Mouse (Mus musculus) adrenal gland (tissue): ENCODE measurements around the gene Ifnab.

Source experiments
- intact Hi-C: fragments of 180-260 bp; cut with DNase I; formaldehyde crosslinking; loops from one replicate; pipeline ENCODE4 v1.15.1; 2025

Ifnab gene

DNA sequence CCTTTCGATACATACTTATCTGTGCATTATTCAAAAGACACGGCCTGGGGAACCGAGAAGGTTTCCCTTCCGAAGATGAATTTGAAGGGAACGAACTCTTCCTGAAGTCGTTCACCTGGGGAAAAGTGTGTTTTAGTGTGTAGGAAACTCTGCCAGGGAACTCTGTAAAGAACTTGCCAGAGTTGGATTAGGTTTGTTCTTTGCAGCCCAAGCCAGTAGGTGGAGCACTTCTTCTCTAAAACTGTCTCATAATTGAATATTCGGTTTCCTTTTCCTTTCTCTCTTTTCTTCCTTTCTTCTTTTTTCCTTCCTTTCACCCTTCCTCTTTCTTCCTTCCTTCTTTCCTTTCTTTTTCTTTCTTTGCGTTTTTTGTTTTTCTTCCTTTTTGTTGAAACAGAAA is 10.8 kb downstream of the Ifnab start:
- intact Hi-C loops = loop anchor here (5.0 kb wide), 1 partner anchor 142 kb away; no protein-coding TSS in a partner anchor

DNA sequence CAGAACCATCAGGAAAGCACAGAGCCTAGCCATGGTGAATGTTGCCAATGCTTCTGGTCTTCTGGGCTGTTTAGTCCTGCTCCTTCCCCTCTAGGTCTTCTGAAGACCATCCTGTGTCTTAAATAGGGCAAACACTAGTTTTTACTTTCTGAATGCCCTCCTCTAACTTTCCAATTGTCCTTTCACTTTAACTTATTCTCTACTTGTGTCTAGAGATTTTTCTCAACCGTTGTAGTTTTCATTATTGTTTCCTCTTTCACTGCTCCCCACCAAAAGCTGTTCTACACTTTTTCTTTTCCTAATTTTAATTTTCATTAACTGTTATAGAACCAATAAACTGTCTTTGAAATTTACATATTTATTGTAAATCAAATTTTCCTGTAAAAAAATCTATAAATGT is 14.3 kb downstream of the Ifnab start, which contains the start of gene Ifna16:
Gene Ifna16, minus strand, starts transcription at position 101 of the 400 bp plus-strand sequence.
- intact Hi-C loops = no loop called here

DNA sequence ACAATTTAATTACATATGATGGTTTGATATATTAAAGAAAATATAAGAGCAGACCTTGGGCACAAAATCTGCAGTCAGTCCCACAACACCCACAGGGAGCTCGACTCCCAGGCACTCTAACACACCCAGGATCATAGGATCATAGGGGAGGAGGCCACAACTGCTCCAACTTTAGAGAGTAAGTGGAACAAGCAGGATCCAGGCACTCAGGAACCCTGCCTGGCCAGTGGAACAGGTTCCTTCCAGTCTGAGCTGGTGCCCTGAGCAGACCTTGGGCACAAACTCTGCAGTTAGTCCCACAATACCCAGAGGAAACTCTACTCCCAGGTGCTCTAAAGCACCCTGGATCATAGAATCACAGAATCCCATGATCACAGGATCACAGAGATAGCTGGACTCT is 35.7 kb downstream of the Ifnab start:
- intact Hi-C loops = no loop called here

DNA sequence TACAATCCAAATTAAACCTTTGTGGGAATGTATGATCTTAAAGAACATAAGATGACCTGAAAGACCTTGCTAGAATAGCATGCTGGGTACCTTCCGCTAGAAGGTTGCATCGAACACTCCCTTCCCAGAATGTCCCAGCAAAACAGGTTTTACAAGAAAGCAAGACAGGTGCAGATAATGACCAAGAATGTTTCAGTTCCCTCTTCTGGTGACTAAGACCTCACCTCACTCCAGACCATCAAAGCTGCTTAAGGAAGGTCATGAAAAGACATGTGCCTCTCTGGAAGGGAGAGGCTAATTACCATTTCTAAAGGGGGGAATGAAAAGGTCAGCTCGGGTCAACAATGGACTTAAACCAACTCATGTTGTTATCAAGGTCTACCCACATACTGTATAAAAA is 37.5 kb downstream of the Ifnab start:
- intact Hi-C loops = no loop called here

DNA sequence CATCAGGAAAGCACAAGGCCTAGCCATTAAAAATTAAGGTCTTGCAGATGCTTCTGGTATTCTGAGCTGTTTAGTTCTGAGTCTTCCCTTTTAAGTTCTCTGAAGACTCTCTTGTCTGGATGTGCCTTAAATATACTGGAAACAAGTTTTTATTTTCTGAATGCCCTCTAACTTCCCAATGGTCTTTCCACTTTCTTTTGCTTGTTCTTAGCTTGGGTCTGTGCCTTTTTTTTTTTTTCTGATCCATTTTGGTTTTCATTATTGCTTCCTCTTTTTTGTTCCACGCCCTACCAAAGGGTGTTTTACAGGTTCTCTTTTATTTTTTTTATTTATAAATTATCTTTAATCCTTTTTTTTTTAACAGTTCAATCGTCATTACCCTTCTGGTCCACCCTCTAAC is 46.8 kb downstream of the Ifnab start, which contains the start of gene Ifna13:
Gene Ifna13, minus strand, starts transcription at position 101 of the 400 bp plus-strand sequence.
- intact Hi-C loops = no loop called here

DNA sequence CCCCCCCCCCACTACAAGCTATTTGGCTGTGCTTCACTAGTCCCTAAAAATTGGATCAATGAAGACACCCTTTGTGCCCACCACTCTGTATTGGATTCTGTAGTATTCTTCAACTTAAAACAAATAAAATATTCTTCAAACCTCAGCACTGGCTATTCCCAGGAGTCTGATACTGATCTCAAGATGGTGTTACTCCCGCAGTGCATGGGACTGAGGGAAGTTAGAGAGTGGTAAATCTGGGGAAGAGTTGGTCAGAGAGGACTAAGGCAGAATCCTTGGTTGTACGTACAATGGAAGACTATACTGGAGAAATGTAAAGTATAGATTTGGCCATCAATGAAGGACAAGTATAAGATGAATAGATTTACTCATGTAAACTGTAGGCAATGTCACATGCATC is 48.6 kb downstream of the Ifnab start:
- intact Hi-C loops = no loop called here

DNA sequence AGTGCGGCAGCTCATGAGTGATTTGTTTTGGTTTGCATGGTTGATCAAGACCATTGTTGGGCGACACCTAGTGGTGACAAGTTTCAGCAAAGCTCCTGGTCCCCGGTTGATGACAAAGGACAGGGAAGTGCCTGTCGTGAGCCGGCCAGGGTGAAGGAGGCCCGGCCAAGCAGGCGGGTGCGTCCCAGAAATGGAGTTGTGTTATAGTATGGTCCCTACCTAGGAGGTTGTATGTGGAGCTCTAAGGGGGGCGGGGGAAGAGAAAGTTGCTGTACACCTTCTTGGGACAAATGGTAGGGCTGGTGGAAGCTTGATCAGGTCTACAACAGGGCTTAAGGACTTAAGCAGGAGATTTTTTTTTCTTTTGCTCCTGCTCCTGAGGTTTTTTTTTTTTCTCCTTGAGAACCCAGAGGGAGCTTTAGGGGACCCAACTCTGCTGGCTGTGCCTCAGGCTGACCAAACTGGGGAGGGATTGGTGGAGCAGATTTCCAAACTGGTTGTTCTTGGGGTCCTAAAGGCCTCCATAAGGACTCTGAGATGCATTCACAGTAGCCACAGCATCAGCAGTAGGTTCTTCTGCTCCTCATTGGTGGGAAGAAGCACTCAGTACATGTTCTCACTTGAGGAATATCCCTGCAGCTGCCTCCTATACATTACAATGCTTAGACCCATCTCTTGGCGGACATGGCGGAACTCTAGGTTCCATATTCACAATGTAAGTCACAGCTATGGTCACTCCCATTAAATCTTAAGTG is 49.9 kb downstream of the Ifnab start:
- intact Hi-C loops = no loop called here

DNA sequence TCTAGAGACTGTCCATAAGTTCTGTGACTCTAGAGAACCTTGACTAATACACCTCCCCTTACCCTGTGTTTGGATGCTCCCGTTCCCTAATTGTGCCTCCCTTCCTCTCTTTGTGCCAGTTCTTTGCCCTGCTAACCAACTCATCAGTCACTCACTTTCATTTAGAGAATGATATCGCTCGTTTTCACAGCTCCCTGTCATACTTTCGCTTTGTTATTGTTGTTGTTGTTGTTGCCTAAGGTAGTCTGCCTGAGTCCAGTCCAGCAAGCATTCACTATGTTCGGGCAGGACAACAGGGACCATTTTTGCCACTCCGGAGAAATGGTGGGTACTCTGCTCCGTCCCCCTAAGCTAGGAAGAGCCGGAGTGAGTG is 50.5 kb downstream of the Ifnab start:
- intact Hi-C loops = no loop called here
